Mouse (Mus musculus) hindbrain, embryonic 12.5 days (tissue): ENCODE data around the gene Fam71a. TPM values are rescaled to one million over a fixed set of nuclear protein-coding genes. Genes with fewer than 3 reads are reported as not detected.
"Not testable (repeated sequence)": the region's sequence is repeated elsewhere in the genome, so short reads cannot be mapped to it uniquely, and the experiment has no call there.

ENCODE experiments used
- ATAC-seq: fragments of 200-750 bp; cut with Nextera tagmentation; 2 replicates; pipeline ENCODE4 v1.8.0; 2017; ENCODE audit warnings: moderate TSS enrichment; ENCODE audit not compliant: low FRiP score
- H3K27ac ChIP-seq: fragments of 300-500 bp; sonication (generic); 2 replicates; pipeline ENCODE4 v1.5.1; 2016; ENCODE audit warnings: mild to moderate bottlenecking
- H3K27me3 ChIP-seq: fragments of 300-500 bp; sonication (generic); 2 replicates; pipeline ENCODE4 v1.6.1; 2016; ENCODE audit warnings: mild to moderate bottlenecking
- H3K36me3 ChIP-seq: fragments of 300-500 bp; sonication (generic); 2 replicates; pipeline ENCODE4 v1.6.1; 2016; ENCODE audit warnings: mild to moderate bottlenecking
- H3K4me1 ChIP-seq: fragments of 300-500 bp; sonication (generic); 2 replicates; pipeline ENCODE4 v1.6.1; 2016
- H3K4me2 ChIP-seq: fragments of 300-500 bp; sonication (generic); replicated peaks from 2 replicates; pipeline ENCODE4 v1.6.1; 2016; ENCODE audit warnings: mild to moderate bottlenecking
- H3K4me3 ChIP-seq: fragments of 300-500 bp; sonication (generic); 2 replicates; pipeline ENCODE4 v1.5.1; 2016; ENCODE audit warnings: mild to moderate bottlenecking
- H3K9ac ChIP-seq: fragments of 300-500 bp; sonication (generic); 2 replicates; pipeline ENCODE4 v1.6.1; 2016; ENCODE audit warnings: mild to moderate bottlenecking, moderate library complexity
- H3K9me3 ChIP-seq: fragments of 300-500 bp; sonication (generic); replicated peaks from 2 replicates; pipeline ENCODE4 v1.6.1; 2016; ENCODE audit warnings: mild to moderate bottlenecking
- WGBS: fragments of 180-500 bp; shearing (Covaris S2); methylation state at CpG from one replicate; pipeline ENCODE4 v1.1.7; 2016; 5-methylcytosine and 5-hydroxymethylcytosine counted together
- polyA plus RNA-seq: library from polyadenylated mRNA; unstranded; fragments of >200 nt; fragmentation: Nextera tagmentation; extraction: Ambion mirVana; gene quantifications from 2 replicates; pipeline ENCODE4 v1.2.1, GENCODE M21; 2016

Gene Fam71a
- polyA plus RNA-seq, 1 experiment from 2014 or later = not detected

DNA sequence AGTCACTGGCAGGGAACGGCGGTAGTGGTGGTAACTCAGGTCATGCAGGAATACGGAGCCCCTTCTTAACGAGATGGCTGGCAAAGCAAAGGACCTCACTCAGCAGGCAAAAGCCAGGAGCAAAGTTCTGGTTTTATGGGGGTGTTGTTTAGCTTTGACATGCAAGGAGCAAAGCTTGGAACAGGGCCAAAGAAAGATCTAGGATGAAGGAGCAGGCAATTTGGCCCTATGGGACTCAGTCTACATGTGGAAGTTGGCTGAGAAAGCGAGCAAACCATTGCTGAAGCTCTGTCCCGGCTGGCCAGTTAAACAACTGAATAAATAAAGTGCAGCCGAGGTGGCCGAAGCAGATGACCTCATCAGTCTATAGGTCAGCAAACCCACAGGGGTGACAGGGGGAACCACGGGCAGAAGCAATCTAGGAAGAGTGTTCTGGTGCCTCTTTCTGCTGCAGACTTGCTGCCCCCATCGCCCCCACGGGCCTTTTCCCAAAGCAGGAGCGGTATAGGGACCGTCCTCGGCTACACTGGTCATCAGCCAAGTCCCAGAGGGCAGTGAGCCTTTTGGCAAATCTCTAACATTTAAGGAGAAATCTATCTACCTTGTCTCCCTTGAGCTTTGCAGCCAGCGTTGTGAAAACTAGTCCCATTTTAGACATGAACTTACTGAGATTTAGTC lies 14.0 kb upstream of the Fam71a start:
- Histone ChIP-seq H3K4me2 (no peak overlapping the region), H3K9me3 (no peaks in the 10 kb centered on the region), H3K36me3 (no peaks in the 10 kb centered on the region), H3K9ac (no peak overlapping the region), H3K27me3 (peaks cover 61% of the 10 kb centered on the region), H3K4me1 (peaks cover 17% of the 10 kb centered on the region), H3K4me3 (no peak overlapping the region), H3K27ac (no peak overlapping the region)
- no peak for ATAC-seq
- WGBS = 35% methylated on average over 15 of the region's 15 CpGs

DNA sequence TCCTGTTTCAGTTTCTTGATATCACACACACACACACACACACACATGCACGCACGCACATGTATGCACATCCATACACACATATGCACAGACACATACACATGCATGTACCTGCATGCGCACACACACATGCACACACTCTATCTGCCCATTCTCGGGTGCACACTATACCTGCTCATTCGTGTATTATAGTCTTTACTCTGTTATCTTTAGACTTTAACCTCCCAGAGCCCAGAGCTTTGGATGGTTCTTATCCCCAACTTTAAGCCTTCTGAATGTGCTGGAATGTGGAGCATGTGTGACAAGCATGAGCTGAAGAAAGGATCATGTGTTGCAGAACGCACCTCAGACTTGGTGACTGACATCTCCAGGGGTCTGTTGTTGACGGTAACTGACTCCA lies 12.3 kb upstream of the Fam71a start:
- Histone ChIP-seq H3K27ac (no peak overlapping the region), H3K4me1 (peaks cover 1% of the 10 kb centered on the region; the same call in 1 of the 2 replicates), H3K9me3 (no peaks in the 10 kb centered on the region), H3K4me2 (no peak overlapping the region), H3K4me3 (no peak overlapping the region), H3K9ac (no peak overlapping the region), H3K27me3 (peaks cover 43% of the 10 kb centered on the region), H3K36me3 (no peaks in the 10 kb centered on the region)
- no peak for ATAC-seq
- WGBS = 73% methylated on average over 7 of the region's 7 CpGs

DNA sequence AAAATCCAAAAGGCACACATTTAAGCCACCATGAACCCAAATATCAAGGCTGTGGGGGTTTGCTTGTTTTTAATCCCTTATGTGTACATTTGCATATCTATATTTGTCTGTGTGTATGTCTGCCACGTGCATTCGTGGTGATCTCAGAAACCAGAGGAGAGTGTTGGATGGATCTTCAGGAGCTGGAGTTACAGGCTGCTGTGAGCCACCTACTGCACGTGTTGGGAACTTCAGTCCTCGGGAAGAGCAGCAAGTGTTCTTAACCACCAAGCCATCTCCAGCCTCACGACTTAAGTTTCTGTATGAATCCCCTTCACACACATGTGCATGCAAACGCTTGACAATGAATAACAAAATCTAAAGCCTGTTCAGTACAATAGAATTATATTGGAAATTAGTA lies 7.9 kb upstream of the Fam71a start:
- Histone ChIP-seq H3K27me3 (0 out of 2 replicates have a peak, but pooled peaks cover 6% of the 10 kb centered on the region), H3K4me3 (no peak overlapping the region), H3K4me2 (no peak overlapping the region), H3K9me3 (no peaks in the 10 kb centered on the region), H3K4me1 (no peaks in the 10 kb centered on the region), H3K36me3 (no peaks in the 10 kb centered on the region), H3K9ac (no peak overlapping the region), H3K27ac (no peak overlapping the region)
- WGBS = 18% methylated on average over 6 of the region's 6 CpGs
- no peak for ATAC-seq

GRCm38 (mm10) chr1:191170444-191170843 lies 5.8 kb upstream of the Fam71a start:
- Histone ChIP-seq H3K27me3 (no peaks in the 10 kb centered on the region), H3K9ac (no peak overlapping the region), H3K4me1 (peaks cover 8% of the 10 kb centered on the region; the same call in 1 of the 2 replicates), H3K36me3 (no peaks in the 10 kb centered on the region), H3K4me2 (no peak overlapping the region), H3K9me3 (no peaks in the 10 kb centered on the region), H3K4me3 (no peak overlapping the region), H3K27ac (no peak overlapping the region)
- no peak for ATAC-seq
- WGBS = 95% methylated on average over 2 of the region's 2 CpGs

- 82% methylated on average over 4 of the region's 4 CpGs for WGBS
- Histone ChIP-seq H3K4me3 (no peak overlapping the region), H3K36me3 (no peaks in the 10 kb centered on the region), H3K27ac (no peak overlapping the region), H3K9me3 (no peaks in the 10 kb centered on the region), H3K27me3 (no peaks in the 10 kb centered on the region), H3K4me1 (peaks cover 8% of the 10 kb centered on the region; the same call in 1 of the 2 replicates), H3K4me2 (no peak overlapping the region), H3K9ac (no peak overlapping the region)
- ATAC-seq = no peak
Observed at GRCm38 (mm10) chr1:191166189-191166588, 1.6 kb upstream of the Fam71a start.

- no peak overlapping the region for H3K4me2 ChIP-seq
- no peak overlapping the region for H3K4me3 ChIP-seq
- 59% methylated on average over 3 of the region's 3 CpGs for WGBS
- no peak for ATAC-seq
- no peaks in the 10 kb centered on the region; the same call in 1 of the 2 replicates for H3K27me3 ChIP-seq
- H3K27ac ChIP-seq = no peak overlapping the region
- H3K9me3 ChIP-seq = peaks cover 12% of the 10 kb centered on the region
- no peaks in the 10 kb centered on the region for H3K4me1 ChIP-seq
- H3K36me3 ChIP-seq = no peaks in the 10 kb centered on the region
- no peak overlapping the region for H3K9ac ChIP-seq
Observed at GRCm38 (mm10) chr1:191154314-191154713, 10.3 kb downstream of the Fam71a start.

- no peaks in the 10 kb centered on the region; the same call in 1 of the 2 replicates for H3K27me3 ChIP-seq
- WGBS = 10% methylated on average over 4 of the region's 4 CpGs
- no peaks in the 10 kb centered on the region for H3K4me1 ChIP-seq
- ATAC-seq = no peak
- no peaks in the 10 kb centered on the region for H3K36me3 ChIP-seq
- no peak overlapping the region for H3K4me3 ChIP-seq
- peaks cover 12% of the 10 kb centered on the region for H3K9me3 ChIP-seq
- H3K4me2 ChIP-seq = no peak overlapping the region
- H3K9ac ChIP-seq = no peak overlapping the region
- H3K27ac ChIP-seq = no peak overlapping the region
Observed at GRCm38 (mm10) chr1:191153052-191153451, 11.6 kb downstream of the Fam71a start.

DNA sequence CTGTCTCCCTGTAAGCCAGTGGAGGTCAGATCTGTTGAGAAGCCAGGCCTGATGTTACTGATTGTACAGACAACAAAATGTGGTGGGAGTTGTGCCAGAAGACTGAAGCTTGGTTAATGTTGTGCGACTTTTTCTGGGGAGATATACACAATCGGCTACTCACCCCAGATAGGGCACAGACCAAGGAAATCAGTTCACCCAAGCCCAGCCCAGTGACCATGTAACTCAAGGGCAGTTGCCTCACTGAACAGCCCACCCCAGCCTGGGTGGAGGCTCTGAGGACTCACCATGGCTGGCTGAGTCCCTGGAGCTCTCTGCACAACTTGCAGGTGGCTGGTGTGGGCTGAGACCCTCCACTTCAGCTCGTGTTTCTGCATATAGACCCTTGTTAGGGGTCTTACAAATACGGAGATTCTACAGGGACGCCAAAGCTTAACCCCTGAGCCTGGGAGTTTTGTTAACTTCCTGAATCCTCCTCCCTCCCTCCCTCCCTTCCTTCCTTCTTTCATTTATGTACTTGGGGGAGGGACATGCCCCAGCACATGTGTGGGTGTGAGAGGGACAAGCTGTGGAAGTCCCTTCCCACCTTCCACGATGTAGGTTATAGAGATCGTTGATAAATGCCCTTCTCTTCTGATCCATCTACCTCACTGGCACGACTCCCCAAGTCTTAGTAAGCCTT lies 13.6 kb downstream of the Fam71a start:
- H3K27ac ChIP-seq = no peak overlapping the region
- H3K4me2 ChIP-seq = no peak overlapping the region
- no peaks in the 10 kb centered on the region for H3K36me3 ChIP-seq
- no peak for ATAC-seq
- H3K9me3 ChIP-seq = 0 out of 2 replicates have a peak, but pooled peaks cover 6% of the 10 kb centered on the region
- no peaks in the 10 kb centered on the region; the same call in 1 of the 2 replicates for H3K27me3 ChIP-seq
- no peaks in the 10 kb centered on the region for H3K4me1 ChIP-seq
- no peak overlapping the region for H3K9ac ChIP-seq
- WGBS = 82% methylated on average over 8 of the region's 8 CpGs
- no peak overlapping the region for H3K4me3 ChIP-seq

DNA sequence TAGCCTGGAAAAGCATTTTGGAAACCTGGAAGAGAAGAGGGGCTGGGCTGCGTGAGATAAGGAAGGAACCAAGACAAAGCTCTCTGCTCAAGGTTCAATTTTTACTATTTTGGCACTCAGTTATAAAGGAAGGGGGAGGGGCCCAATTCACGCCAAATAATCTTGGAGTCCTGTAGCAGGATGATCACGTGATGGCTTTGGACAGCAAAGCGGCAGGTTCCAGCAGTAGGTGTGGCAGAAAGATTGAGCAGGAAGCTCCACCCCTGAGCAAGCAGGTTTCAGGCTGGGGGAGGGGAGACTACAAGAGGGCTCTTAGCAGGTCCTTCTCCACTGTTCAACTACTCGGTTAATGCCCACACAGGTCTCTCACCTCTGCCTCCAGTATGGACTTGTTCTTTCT lies 15.1 kb downstream of the Fam71a start:
- not testable (repeated sequence) for H3K27ac ChIP-seq, H3K27me3 ChIP-seq, ATAC-seq, H3K4me1 ChIP-seq, H3K9ac ChIP-seq, H3K4me3 ChIP-seq, H3K36me3 ChIP-seq, H3K9me3 ChIP-seq, H3K4me2 ChIP-seq
- 89% methylated on average over 5 of the region's 5 CpGs for WGBS

DNA sequence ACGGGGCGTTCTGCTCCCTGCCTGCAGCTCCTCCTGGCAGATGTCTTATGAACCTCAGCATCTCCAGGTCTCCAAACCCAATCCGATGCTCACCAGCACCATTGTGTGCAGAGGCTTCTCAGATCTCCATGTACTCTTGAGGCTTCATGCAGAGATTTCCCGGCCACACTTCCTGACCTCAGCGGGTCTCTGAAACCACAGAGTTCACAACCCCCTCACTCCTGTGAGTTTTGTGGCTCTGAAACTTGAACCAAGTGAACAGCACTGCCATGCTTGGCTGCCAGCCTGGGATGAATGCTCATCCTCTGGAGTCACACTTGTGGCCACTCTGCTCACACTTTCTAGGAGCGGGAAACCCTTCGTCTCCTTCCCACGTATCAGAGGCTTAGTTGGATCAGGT lies 23.6 kb downstream of the Fam71a start:
- H3K27me3 ChIP-seq = no peaks in the 10 kb centered on the region
- no peak overlapping the region for H3K9ac ChIP-seq
- H3K4me2 ChIP-seq = no peak overlapping the region
- 80% methylated on average over 8 of the region's 8 CpGs for WGBS
- H3K36me3 ChIP-seq = no peaks in the 10 kb centered on the region
- H3K4me3 ChIP-seq = no peak overlapping the region
- ATAC-seq = no peak
- no peaks in the 10 kb centered on the region for H3K4me1 ChIP-seq
- H3K27ac ChIP-seq = no peak overlapping the region
- H3K9me3 ChIP-seq = 0 out of 2 replicates have a peak, but pooled peaks cover 5% of the 10 kb centered on the region

DNA sequence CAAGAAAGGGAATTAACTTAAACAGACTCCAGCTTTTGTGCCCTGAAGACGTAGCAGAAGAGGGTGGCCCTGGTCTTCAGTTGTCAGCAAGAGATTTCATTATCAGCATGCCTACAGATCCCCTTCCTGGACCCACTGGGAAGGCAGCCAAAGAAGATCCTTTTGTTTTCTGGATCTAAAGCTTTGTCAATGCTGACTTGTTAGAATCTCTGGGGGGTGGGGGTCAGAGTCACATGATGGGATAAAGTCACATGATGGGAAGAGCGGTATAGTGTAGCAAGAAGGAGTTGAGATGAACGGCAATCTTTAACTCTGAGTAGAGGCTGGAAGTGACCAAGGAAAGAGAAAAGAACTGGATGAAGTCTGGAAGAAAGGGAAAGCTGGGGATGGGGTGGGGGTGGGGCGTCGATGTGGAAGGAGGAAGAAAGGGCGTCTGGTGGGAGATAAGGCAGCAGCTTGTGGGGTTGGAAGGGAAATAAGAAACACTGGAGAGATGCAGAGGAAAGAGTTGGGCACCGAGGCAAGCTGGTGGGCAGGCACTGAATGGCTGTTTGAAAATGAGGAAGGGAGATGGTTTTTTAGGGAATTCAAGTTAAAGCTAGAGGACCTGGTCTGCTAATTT lies 25.6 kb downstream of the Fam71a start:
- no peaks in the 10 kb centered on the region for H3K27me3 ChIP-seq
- H3K36me3 ChIP-seq = no peaks in the 10 kb centered on the region
- no peak overlapping the region for H3K9ac ChIP-seq
- H3K9me3 ChIP-seq = 0 out of 2 replicates have a peak, but pooled peaks cover 5% of the 10 kb centered on the region
- no peaks in the 10 kb centered on the region for H3K4me1 ChIP-seq
- no peak overlapping the region for H3K27ac ChIP-seq
- WGBS = 79% methylated on average over 7 of the region's 7 CpGs
- H3K4me2 ChIP-seq = no peak overlapping the region
- no peak overlapping the region for H3K4me3 ChIP-seq
- no peak for ATAC-seq

DNA sequence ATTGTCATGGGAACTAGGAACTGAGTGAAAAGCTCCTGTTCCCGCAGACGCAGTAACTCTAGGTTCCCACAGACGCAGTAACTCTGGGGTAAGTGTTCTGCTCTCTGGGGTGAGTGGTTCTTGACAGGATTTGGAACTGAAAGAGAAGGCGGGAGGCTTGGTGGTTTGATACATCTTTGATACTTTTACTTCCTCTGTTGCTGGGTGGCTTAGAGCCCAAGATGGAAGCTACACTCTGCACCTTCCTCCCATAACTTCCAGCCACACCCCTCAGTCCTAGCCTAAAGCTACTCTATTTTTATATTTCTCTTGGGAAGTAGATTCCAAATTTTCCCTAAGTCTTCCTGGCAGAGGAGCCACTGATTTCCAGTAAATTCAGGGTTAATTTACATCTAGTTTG lies 26.2 kb downstream of the Fam71a start:
- Histone ChIP-seq H3K27me3 (no peaks in the 10 kb centered on the region), H3K4me3 (no peak overlapping the region), H3K9me3 (0 out of 2 replicates have a peak, but pooled peaks cover 5% of the 10 kb centered on the region), H3K4me2 (no peak overlapping the region), H3K4me1 (no peaks in the 10 kb centered on the region), H3K9ac (no peak overlapping the region), H3K27ac (no peak overlapping the region), H3K36me3 (no peaks in the 10 kb centered on the region)
- no peak for ATAC-seq
- 89% methylated on average over 4 of the region's 4 CpGs for WGBS
